Mouse (Mus musculus) CH12.LX (cell line): ENCODE results near the gene Serpinb1c. TPM values are rescaled to one million over a fixed set of nuclear protein-coding genes. Genes with fewer than 3 reads are reported as not detected.
A peak's percentile ranks its signal among the peaks of the same experiment; 100 is the strongest.

Experiments
- DNase-seq: peaks from one replicate; pipeline ENCODE4 v3.0.0-alpha.2; 2013; ENCODE audit errors: extremely low read depth
- H3K27ac ChIP-seq: 2 replicates; pipeline ENCODE4 v1.5.1; 2012; ENCODE audit warnings: low read depth, mild to moderate bottlenecking, control low read depth, moderate library complexity; ENCODE audit not compliant: insufficient read depth
- H3K27me3 ChIP-seq: replicated peaks from 2 replicates; pipeline ENCODE3; 2012; ENCODE audit warnings: inconsistent platforms
- H3K36me3 ChIP-seq, 2 experiments: replicated peaks in 1 of 2; 2 replicates each; pipeline versions ENCODE3 to v1.6.1; 2012; ENCODE audit warnings: inconsistent platforms in 1 of 2, low read length in 1 of 2, mild to moderate bottlenecking in 1 of 2, mixed read lengths in 1 of 2, moderate library complexity in 1 of 2; ENCODE audit not compliant: control insufficient read depth in 1 of 2, insufficient read depth in 1 of 2
- H3K4me1 ChIP-seq, 2 experiments: 2 replicates each; pipeline ENCODE4 v1.6.1; 2012; ENCODE audit warnings: inconsistent platforms in 1 of 2, moderate library complexity in 1 of 2; ENCODE audit not compliant: insufficient read depth in 2 of 2, control insufficient read depth in 1 of 2
- H3K4me2 ChIP-seq: 2 replicates; pipeline ENCODE4 v1.6.1; 2012; ENCODE audit warnings: low read depth, mild to moderate bottlenecking, control low read depth; ENCODE audit not compliant: poor library complexity, insufficient read depth, severe bottlenecking
- H3K4me3 ChIP-seq, 3 experiments: fragments of 150-350 bp in 1 of 3; sonication (generic) in 1 of 3; replicated peaks in 1 of 3; 2 replicates each; pipeline versions ENCODE3 to v1.5.1; 2011 to 2012; ENCODE audit warnings: low read depth in 2 of 3, low read length in 2 of 3, mild to moderate bottlenecking in 2 of 3, moderate library complexity in 2 of 3, control low read depth in 1 of 3, improper control_type of control experiment in 1 of 3, inconsistent platforms in 1 of 3, mixed read lengths in 1 of 3; ENCODE audit not compliant: poor library complexity in 1 of 3
- H3K79me2 ChIP-seq: replicated peaks from 2 replicates; pipeline ENCODE4 v1.6.1; 2012; ENCODE audit warnings: mild to moderate bottlenecking, moderate library complexity; ENCODE audit not compliant: control insufficient read depth, poor library complexity, insufficient read depth, severe bottlenecking; ENCODE audit errors: extremely low read depth
- H3K9ac ChIP-seq: 2 replicates; pipeline ENCODE4 v1.6.1; 2012; ENCODE audit warnings: low read depth, mild to moderate bottlenecking, control low read depth, moderate library complexity; ENCODE audit not compliant: insufficient read depth
- H3K9me3 ChIP-seq: replicated peaks from 2 replicates; pipeline ENCODE3; 2012; ENCODE audit warnings: low read length, inconsistent platforms, mixed read lengths
- BHLHE40 ChIP-seq: IDR thresholded peaks from 2 replicates; pipeline ENCODE4 v1.6.1; 2011; ENCODE audit warnings: mild to moderate bottlenecking, low read depth, low read length, improper control_type of control experiment
- CHD1 ChIP-seq: IDR thresholded peaks from 2 replicates; pipeline ENCODE4 v1.6.1; 2012; ENCODE audit warnings: low read depth, low read length, improper control_type of control experiment, inconsistent platforms
- CTCF ChIP-seq, 2 experiments: IDR thresholded peaks in 1 of 2; conservative IDR thresholded peaks in 1 of 2; 2 replicates each; pipeline ENCODE4 v1.5.1; 2011 to 2012; ENCODE audit warnings: low read depth in 2 of 2, low read length in 2 of 2, improper control_type of control experiment in 1 of 2, inconsistent platforms in 1 of 2, mild to moderate bottlenecking in 1 of 2, moderate library complexity in 1 of 2
- ELF1 ChIP-seq: IDR thresholded peaks from 2 replicates; pipeline ENCODE4 v1.6.1; 2014; ENCODE audit warnings: low read depth, mild to moderate bottlenecking, inconsistent platforms, low read length, improper control_type of control experiment
- EP300 ChIP-seq: IDR thresholded peaks from 2 replicates; pipeline ENCODE4 v1.6.1; 2011; ENCODE audit warnings: low read length, improper control_type of control experiment
- IRF4 ChIP-seq: IDR thresholded peaks from 2 replicates; pipeline ENCODE4 v1.6.1; 2014; ENCODE audit warnings: low read depth, mild to moderate bottlenecking, inconsistent platforms, low read length, improper control_type of control experiment
- JUN ChIP-seq: IDR thresholded peaks from 2 replicates; pipeline ENCODE4 v1.6.1; 2011; ENCODE audit warnings: low read depth, mild to moderate bottlenecking, low read length, improper control_type of control experiment, moderate library complexity; ENCODE audit not compliant: insufficient read depth
- KAT2A ChIP-seq: IDR thresholded peaks from 2 replicates; pipeline ENCODE4 v1.6.1; 2012; ENCODE audit warnings: low read length, improper control_type of control experiment, inconsistent platforms; ENCODE audit not compliant: insufficient replicate concordance
- MAX ChIP-seq: IDR thresholded peaks from 2 replicates; pipeline ENCODE4 v1.6.1; 2011; ENCODE audit warnings: low read length, improper control_type of control experiment
- MAZ ChIP-seq: IDR thresholded peaks from 2 replicates; pipeline ENCODE4 v1.6.1; 2012; ENCODE audit warnings: low read depth, mild to moderate bottlenecking, inconsistent platforms, low read length, improper control_type of control experiment, moderate library complexity
- MEF2A ChIP-seq: IDR thresholded peaks from 2 replicates; pipeline ENCODE4 v1.6.1; 2014; ENCODE audit warnings: low read depth, mild to moderate bottlenecking, inconsistent platforms, low read length, improper control_type of control experiment, borderline replicate concordance
- POLR2A ChIP-seq: IDR thresholded peaks from 2 replicates; pipeline ENCODE4 v1.6.1; 2011; ENCODE audit warnings: low read depth, mild to moderate bottlenecking, improper control_type of control experiment, low read length
- RCOR1 ChIP-seq: conservative IDR thresholded peaks from 2 replicates; pipeline ENCODE4 v1.6.1; 2012; ENCODE audit warnings: low read depth, mild to moderate bottlenecking, inconsistent platforms, low read length, improper control_type of control experiment
- SMC3 ChIP-seq: IDR thresholded peaks from 2 replicates; pipeline ENCODE4 v1.6.1; 2011; ENCODE audit warnings: low read depth, low read length, improper control_type of control experiment
- USF1 ChIP-seq: IDR thresholded peaks from 2 replicates; pipeline ENCODE4 v1.6.1; 2014; ENCODE audit warnings: low read depth, mild to moderate bottlenecking, inconsistent platforms, low read length, improper control_type of control experiment
- USF2 ChIP-seq: conservative IDR thresholded peaks from 2 replicates; pipeline ENCODE4 v1.6.1; 2011; ENCODE audit warnings: low read depth, low read length, improper control_type of control experiment
- ZKSCAN1 ChIP-seq: IDR thresholded peaks from 2 replicates; pipeline ENCODE4 v1.6.1; 2012; ENCODE audit warnings: low read depth, inconsistent platforms, low read length, improper control_type of control experiment, borderline replicate concordance
- ZMIZ1 ChIP-seq: IDR thresholded peaks from 2 replicates; pipeline ENCODE4 v1.6.1; 2012; ENCODE audit warnings: low read depth, mild to moderate bottlenecking, inconsistent platforms, low read length, improper control_type of control experiment
- ZNF384 ChIP-seq: IDR thresholded peaks from 2 replicates; pipeline ENCODE4 v1.6.1; 2012; ENCODE audit warnings: low read depth, low read length, improper control_type of control experiment, inconsistent platforms
- dilution Hi-C: fragments of 300-500 bp; cut with MboI; formaldehyde crosslinking; loops from 2 replicates; pipeline ENCODE4 v1.14.3; 2020; ENCODE audit warnings: low sequenced_read_pairs; ENCODE audit not compliant: extremely low pct_unique_long_range_greater_than_20kb, extremely low pct_ligation_motif_present
- in situ Hi-C: fragments of 300-500 bp; cut with MboI; formaldehyde crosslinking; loops from 3 replicates; pipeline ENCODE4 v1.14.3; 2019; ENCODE audit warnings: low sequenced_read_pairs, low pct_ligation_motif_present, low pct_unique_long_range_greater_than_20kb, mixed read lengths
- polyA plus RNA-seq: library from polyadenylated mRNA; unstranded; fragments of >175 nt; gene quantifications from 2 replicates; pipeline ENCODE4 v1.2.1, GENCODE M21; 2012; ENCODE audit warnings: low read depth; ENCODE audit not compliant: insufficient read length
- total RNA-seq, 2 experiments: library from RNA; depleted of rRNA; stranded (reverse); fragments of 300-350 nt in 1 of 2; fragments of >200 nt in 1 of 2; gene quantifications; 2 replicates each; pipeline ENCODE4 v1.2.3; 2012 to 2014

Serpinb1c gene
- total and polyA plus RNA-seq, 3 experiments = 0.27 TPM; not detected in 2

- Histone ChIP-seq H3K79me2 (no peaks in the 10 kb centered on the region), H3K4me3 (no peak overlapping the region), H3K9me3 (no peaks in the 10 kb centered on the region), H3K27me3 (no peaks in the 10 kb centered on the region), H3K4me2 (no peak overlapping the region), H3K27ac (no peak overlapping the region), H3K9ac (no peak overlapping the region), H3K4me1 (peaks cover 10 to 84% of the 10 kb centered on the region in 2 experiments), H3K36me3 (no peaks in the 10 kb centered on the region)
- TF ChIP-seq IRF4 = no peak
- TF ChIP-seq CTCF (conservative IDR thresholded peaks at IDR 0.05 in 1 of 2, IDR thresholded peaks at IDR 0.05 in 1 of 2; ENCODE audit: low read depth in 2 of 2, low read length in 2 of 2) = no peak
- no peak for TF ChIP-seq POLR2A
- no peak for TF ChIP-seq SMC3
- TF ChIP-seq MAX = no peak
- TF ChIP-seq BHLHE40 = no peak
- TF ChIP-seq JUN = no peak
- dilution Hi-C loops (no loop called here), in situ Hi-C loops (no loop called here)
- DNase-seq = peak; percentile 19
Observed at GRCm38 (mm10) chr13:32832776-32833175, 65.2 kb downstream of the Serpinb1c start.

- Histone ChIP-seq H3K27ac (no peak overlapping the region), H3K36me3 (no peaks in the 10 kb centered on the region), H3K4me3 (no peak overlapping the region), H3K9ac (no peak overlapping the region), H3K79me2 (no peaks in the 10 kb centered on the region), H3K9me3 (no peaks in the 10 kb centered on the region), H3K4me2 (no peak overlapping the region), H3K4me1 (peaks cover 12 to 84% of the 10 kb centered on the region in 2 experiments), H3K27me3 (no peaks in the 10 kb centered on the region)
- in situ Hi-C loops = no loop called here
- peak; percentile 85 for DNase-seq
- TF ChIP-seq KAT2A (no peak), MAX (peak; percentile 26; the same call in 1 of the 2 replicates), RCOR1 (no peak), ZMIZ1 (no peak), MAZ (no peak), MEF2A (peak; percentile 51; the same call in 1 of the 2 replicates), EP300 (no peak), USF2 (0 out of 2 replicates have a peak, but pooled peaks have one; percentile 9), CHD1 (no peak), ZNF384 (peak; percentile 38; the same call in 1 of the 2 replicates), ZKSCAN1 (no peak), USF1 (no peak; the same call in 1 of the 2 replicates), POLR2A (no peak), ELF1 (no peak), BHLHE40 (peak; percentile 64)
- dilution Hi-C loops = no loop called here
Observed at GRCm38 (mm10) chr13:32831505-32832273, 66.3 kb downstream of the Serpinb1c start.

Other genes with a start within 250 kb of the Serpinb1c start
- gene Mylk4, start 114.3 kb downstream of the Serpinb1c start, total RNA-seq (2012; rRNA removed) = not detected in 2 replicates
- not detected in 2 replicates for gene Mylk4, start 114.3 kb downstream of the Serpinb1c start, total RNA-seq (2014; rRNA removed)
- gene Mylk4, start 114.3 kb downstream of the Serpinb1c start, polyA plus RNA-seq = 0.04 and 0.11 TPM in 2 replicates
- gene Wrnip1, start 96.2 kb downstream of the Serpinb1c start, total RNA-seq (2012; rRNA removed) = 61.4 and 61.7 TPM in 2 replicates
- 60.5 and 66.4 TPM in 2 replicates for gene Wrnip1, start 96.2 kb downstream of the Serpinb1c start, total RNA-seq (2014; rRNA removed)
- gene Wrnip1, start 96.2 kb downstream of the Serpinb1c start, polyA plus RNA-seq = 47.4 and 50.5 TPM in 2 replicates
- 14.4 and 14.6 TPM in 2 replicates for gene D930007J09Rik, start 95.4 kb downstream of the Serpinb1c start, total RNA-seq (2012; rRNA removed)
- gene D930007J09Rik, start 95.4 kb downstream of the Serpinb1c start, total RNA-seq (2014; rRNA removed) = not detected in 2 replicates
- gene D930007J09Rik, start 95.4 kb downstream of the Serpinb1c start, polyA plus RNA-seq = not detected in 2 replicates
- gene Serpinb1a, start 47.0 kb downstream of the Serpinb1c start, total RNA-seq (2012; rRNA removed) = 1.7 and 2.5 TPM in 2 replicates
- gene Serpinb1a, start 47.0 kb downstream of the Serpinb1c start, total RNA-seq (2014; rRNA removed) = 9.3 and 11.5 TPM in 2 replicates
- 23.0 and 24.9 TPM in 2 replicates for gene Serpinb1a, start 47.0 kb downstream of the Serpinb1c start, polyA plus RNA-seq
- 9.8 and 11.9 TPM in 2 replicates for gene Serpinb6b, start 67.0 kb upstream of the Serpinb1c start, total RNA-seq (2012; rRNA removed)
- 38.9 and 44.1 TPM in 2 replicates for gene Serpinb6b, start 67.0 kb upstream of the Serpinb1c start, total RNA-seq (2014; rRNA removed)
- gene Serpinb6b, start 67.0 kb upstream of the Serpinb1c start, polyA plus RNA-seq = 41.2 and 43.1 TPM in 2 replicates
- 3.3 and 3.5 TPM in 2 replicates for gene Serpinb9, start 105.0 kb upstream of the Serpinb1c start, total RNA-seq (2012; rRNA removed)
- gene Serpinb9, start 105.0 kb upstream of the Serpinb1c start, total RNA-seq (2014; rRNA removed) = 14.6 and 15.6 TPM in 2 replicates
- 11.8 and 12.1 TPM in 2 replicates for gene Serpinb9, start 105.0 kb upstream of the Serpinb1c start, polyA plus RNA-seq
- gene Serpinb9b, start 129.2 kb upstream of the Serpinb1c start, total RNA-seq (2012; rRNA removed) = not detected in 2 replicates
- gene Serpinb9b, start 129.2 kb upstream of the Serpinb1c start, total RNA-seq (2014; rRNA removed) = 0.24 TPM in 1 of 2 replicates, not detected in the other
- not detected in 2 replicates for gene Serpinb9b, start 129.2 kb upstream of the Serpinb1c start, polyA plus RNA-seq
- gene Serpinb1b, start 180.4 kb upstream of the Serpinb1c start, total RNA-seq (2012; rRNA removed) = 0.08 TPM in 2 replicates
- 0.62 and 0.98 TPM in 2 replicates for gene Serpinb1b, start 180.4 kb upstream of the Serpinb1c start, total RNA-seq (2014; rRNA removed)
- 0.56 and 0.64 TPM in 2 replicates for gene Serpinb1b, start 180.4 kb upstream of the Serpinb1c start, polyA plus RNA-seq